Mouse (Mus musculus) A20 (cell line): ENCODE data around the gene Brpf1.
A peak's percentile ranks its signal among the peaks of the same experiment; 100 is the strongest.

Experiments
- DNase-seq: peaks from one replicate; pipeline ENCODE4 v3.0.0-alpha.2; 2011; ENCODE audit warnings: low read depth, low spot score

Brpf1 gene

GRCm38 (mm10) chr6:113306986-113307349 is at the start of gene Brpf1:
Gene Brpf1 (plus strand): TSS chr6:113307137.
- no peak for DNase-seq

GRCm38 (mm10) chr6:113261174-113261858 is 45.6 kb upstream of the Brpf1 start:
- DNase-seq = peak; percentile 63

- DNase-seq = no peak
These were observed 43.4 kb upstream of the Brpf1 start for GRCm38 (mm10) chr6:113263531-113263930.

- no peak for DNase-seq
These were observed 42.5 kb upstream of the Brpf1 start for GRCm38 (mm10) chr6:113264429-113264828.

- DNase-seq = no peak
These were observed 39.8 kb upstream of the Brpf1 start for GRCm38 (mm10) chr6:113266996-113267655.

GRCm38 (mm10) chr6:113267988-113268387 is 38.9 kb upstream of the Brpf1 start:
- DNase-seq = no peak

- no peak for DNase-seq
These were observed 34.6 kb upstream of the Brpf1 start for GRCm38 (mm10) chr6:113272365-113272764.

- DNase-seq = no peak
These were observed 30.1 kb upstream of the Brpf1 start for GRCm38 (mm10) chr6:113276846-113277245.

GRCm38 (mm10) chr6:113281676-113282075 is 25.3 kb upstream of the Brpf1 start:
- no peak for DNase-seq

- DNase-seq = no peak
These were observed 24.7 kb upstream of the Brpf1 start, which contains the start of gene Cpne9 for GRCm38 (mm10) chr6:113282101-113282802. Gene Cpne9 (plus strand): TSS chr6:113282307.

- no peak for DNase-seq
These were observed 24.0 kb upstream of the Brpf1 start for GRCm38 (mm10) chr6:113282969-113283368.

- no peak for DNase-seq
These were observed 23.4 kb upstream of the Brpf1 start for GRCm38 (mm10) chr6:113283500-113283899.

GRCm38 (mm10) chr6:113284931-113285330 is 22.0 kb upstream of the Brpf1 start:
- DNase-seq = peak; percentile 50

GRCm38 (mm10) chr6:113286316-113286715 is 20.6 kb upstream of the Brpf1 start:
- DNase-seq = no peak

GRCm38 (mm10) chr6:113287236-113287635 is 19.7 kb upstream of the Brpf1 start:
- DNase-seq = no peak

- no peak for DNase-seq
These were observed 17.6 kb upstream of the Brpf1 start for GRCm38 (mm10) chr6:113289346-113289745.

GRCm38 (mm10) chr6:113290346-113290745 is 16.6 kb upstream of the Brpf1 start:
- DNase-seq = no peak

- no peak for DNase-seq
These were observed 14.0 kb upstream of the Brpf1 start for GRCm38 (mm10) chr6:113292938-113293337.

- DNase-seq = no peak
These were observed 10.9 kb upstream of the Brpf1 start for GRCm38 (mm10) chr6:113296046-113296445.

GRCm38 (mm10) chr6:113296639-113297038 is 10.3 kb upstream of the Brpf1 start:
- DNase-seq = no peak

GRCm38 (mm10) chr6:113301350-113301749 is 5.6 kb upstream of the Brpf1 start:
- no peak for DNase-seq

GRCm38 (mm10) chr6:113302258-113302657 is 4.7 kb upstream of the Brpf1 start:
- peak; percentile 79 for DNase-seq
